Mouse (Mus musculus): ENCODE measurements around the gene BC028528.
A peak's percentile ranks its signal among the peaks of the same experiment; 100 is the strongest.
"Not testable (repeated sequence)": the region's sequence is repeated elsewhere in the genome, so short reads cannot be mapped to it uniquely, and the experiment has no call there.

The BC028528 gene

GRCm38 (mm10) chr3:95905146-95905939 is 13.5 kb upstream of the BC028528 start:
- DNase-seq (ENCODE audit: low spot score): peak; percentile 62

DNA sequence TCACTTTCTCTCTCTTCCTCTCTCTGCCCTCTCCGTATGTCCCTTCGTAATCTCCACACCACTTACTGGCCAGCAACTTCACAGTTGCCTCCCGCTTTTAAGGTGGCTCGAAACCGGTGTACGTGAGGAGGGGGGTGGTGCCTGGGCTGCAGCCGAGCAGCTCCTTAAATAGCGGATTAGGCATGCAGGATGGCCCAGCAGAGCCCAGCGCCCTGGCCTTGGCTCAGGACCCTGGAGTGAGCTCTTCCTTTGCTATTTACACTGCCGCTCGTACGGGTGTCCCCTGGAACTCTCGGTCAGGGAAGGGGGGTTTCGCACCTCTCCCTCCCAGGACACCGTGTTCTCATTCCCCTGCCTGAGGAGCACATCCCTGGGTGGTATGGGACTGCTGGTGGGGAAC is 12.8 kb upstream of the BC028528 start, which contains the start of gene Car14:
Car14 (minus strand) TSS at position 124 of the 400 bp plus-strand sequence.
- no peak for DNase-seq (ENCODE audit: low spot score)

DNA sequence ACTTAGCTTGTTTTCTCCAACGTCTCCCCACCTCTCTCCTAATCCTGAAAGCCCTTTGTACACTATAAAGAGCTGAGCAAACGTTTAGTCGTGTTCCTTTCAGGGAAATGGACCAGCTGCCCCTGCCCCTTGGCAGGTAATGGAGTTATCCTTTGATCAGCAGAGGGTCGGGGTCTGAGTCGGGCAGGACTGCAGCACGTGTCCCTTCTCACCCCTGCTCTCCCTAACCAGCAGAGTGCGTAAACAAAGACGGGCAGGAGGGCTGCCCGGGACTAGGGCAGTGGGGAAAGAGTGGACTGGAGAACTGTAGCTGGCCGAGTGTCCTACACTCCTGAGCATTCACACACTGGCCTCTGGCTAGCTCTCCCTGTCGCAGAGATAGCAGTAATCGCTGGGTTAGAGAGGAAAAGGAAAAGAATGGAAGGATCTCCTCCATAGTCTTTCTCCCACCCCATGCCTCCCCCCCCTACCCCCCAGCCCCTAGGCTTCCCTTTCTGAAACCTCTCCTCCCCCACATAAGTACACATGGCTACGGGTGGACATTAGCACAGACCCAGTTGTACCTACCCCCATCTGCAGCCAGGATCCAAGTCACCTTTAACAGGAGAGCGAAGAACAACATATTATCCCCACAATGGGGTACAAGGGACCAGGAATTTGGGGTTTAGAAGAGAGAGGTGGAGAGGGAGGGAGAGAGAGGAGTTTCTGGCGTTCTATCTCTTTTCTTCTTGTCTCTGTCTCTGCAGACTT is 12.1 kb upstream of the BC028528 start:
- no peak for DNase-seq (ENCODE audit: low spot score)

DNA sequence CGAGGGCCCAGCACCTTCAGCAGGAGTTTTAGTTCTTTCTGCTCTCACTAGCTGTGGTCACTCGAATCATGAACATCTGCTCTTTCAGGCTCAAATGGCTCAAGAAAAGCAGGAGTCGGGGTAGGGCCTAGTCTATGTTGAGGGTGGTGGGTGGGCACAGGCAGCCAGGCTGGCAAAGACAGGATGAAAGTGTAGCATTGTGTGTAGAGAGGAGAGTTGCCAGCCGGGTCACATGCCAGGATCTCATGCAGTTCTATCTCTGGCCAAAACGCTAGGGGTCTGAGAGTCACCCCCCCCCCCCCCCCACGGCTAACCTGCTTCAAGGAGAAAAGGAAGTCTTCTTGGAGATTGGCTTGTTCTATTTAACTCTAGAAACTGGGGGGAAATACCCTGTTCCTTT is 10.8 kb upstream of the BC028528 start:
- no peak for DNase-seq (ENCODE audit: low spot score)

DNA sequence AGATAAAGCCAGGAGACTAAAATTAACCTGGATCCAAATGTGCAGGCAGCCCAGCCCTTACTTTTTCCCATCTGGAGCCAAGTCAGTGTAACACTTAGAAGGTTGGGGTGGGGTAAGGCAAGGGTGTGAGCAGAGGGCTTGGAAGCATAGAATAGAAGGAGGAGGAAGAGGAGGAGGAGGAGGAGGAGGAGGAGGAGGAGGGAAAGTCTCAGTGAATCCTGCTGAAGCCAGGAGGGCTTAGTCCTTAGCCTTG is 10.5 kb upstream of the BC028528 start:
- no peak for DNase-seq (ENCODE audit: low spot score)

GRCm38 (mm10) chr3:95901616-95902372 is 10.0 kb upstream of the BC028528 start:
- no peak for DNase-seq (ENCODE audit: low spot score)

DNA sequence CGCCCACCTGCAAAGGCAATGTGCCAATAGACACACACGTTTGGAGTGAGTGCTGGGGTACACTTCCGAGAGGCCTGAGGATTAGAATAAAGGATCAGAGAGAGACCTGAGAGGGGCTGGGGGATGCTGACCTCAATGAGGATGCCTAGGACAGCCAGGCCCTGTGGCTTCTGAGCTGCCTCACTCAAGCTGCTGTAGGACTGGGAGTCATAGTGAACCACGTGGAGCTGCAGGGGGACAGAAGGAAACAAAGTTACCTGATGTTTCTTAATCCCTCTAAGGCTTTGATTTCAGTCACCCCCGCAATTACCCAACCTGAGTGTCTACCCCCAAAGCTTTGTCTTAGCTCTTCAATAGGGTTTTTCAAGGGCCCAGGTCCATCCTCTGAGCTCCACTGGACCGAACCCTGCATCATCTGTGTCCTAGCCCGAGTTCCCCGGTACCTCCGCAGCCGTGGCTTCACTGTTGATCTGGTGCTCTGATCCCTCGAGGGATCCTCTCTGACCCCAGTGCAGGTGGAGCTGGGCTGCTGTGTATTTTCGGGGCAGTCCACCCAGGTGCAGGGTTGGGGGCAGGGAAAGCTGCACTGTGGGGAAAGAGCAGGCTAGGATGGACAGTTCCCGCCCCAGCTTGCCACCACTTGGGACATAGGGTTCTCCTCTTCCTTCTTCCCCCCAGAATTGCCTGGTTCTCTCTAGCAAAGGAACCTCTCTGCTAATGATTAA is 8.2 kb upstream of the BC028528 start:
- no peak for DNase-seq (ENCODE audit: low spot score)

- not testable (repeated sequence) for DNase-seq (ENCODE audit: low spot score)
These were observed 3.7 kb upstream of the BC028528 start for GRCm38 (mm10) chr3:95895501-95895900.

DNA sequence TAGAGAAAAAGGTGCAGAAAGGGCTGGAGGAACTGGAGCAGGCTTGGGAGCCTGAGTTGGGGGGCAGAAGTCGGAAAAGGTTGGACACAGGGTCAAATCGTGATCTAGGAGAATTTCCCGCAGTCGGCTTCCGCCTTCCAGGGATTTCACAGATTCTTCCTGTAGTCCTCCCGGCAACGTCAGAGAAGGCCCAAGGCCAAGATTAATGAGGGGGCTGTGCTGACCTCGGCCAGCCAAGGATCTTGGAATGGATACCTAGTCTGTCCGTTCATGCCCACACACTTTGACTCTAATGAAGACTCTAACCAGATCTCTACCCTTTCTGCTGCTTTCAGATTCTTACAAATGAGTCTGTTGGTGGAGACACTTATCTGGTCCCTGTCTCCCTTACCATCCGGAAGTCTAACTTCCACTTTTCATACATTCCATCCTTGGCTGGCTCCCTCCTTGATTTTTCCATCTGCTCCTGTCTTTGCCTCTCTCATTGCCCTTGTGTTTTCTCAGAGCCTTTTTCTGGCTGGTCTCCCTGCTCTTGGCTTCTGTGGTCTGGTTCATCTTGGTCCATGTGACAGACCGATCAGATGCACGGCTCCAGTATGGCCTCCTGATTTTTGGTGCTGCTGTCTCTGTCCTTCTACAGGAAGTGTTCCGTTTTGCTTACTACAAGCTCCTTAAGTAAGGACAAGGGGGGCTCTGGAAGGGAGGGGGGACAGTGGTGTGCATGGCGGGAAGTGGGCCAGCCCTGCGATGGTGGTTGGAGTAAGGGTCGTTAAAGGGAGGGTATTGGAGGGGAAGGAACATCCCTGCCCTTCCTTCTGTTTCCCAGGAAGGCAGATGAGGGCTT is 2.7 kb upstream of the BC028528 start:
- peak; percentile 8 for DNase-seq (ENCODE audit: low spot score)

- DNase-seq (ENCODE audit: low spot score): peak; percentile 97
These were observed 2.0 kb upstream of the BC028528 start, which contains the start of gene Aph1a for GRCm38 (mm10) chr3:95893606-95894316. Gene Aph1a, plus strand, starts transcription at chr3:95893969.

DNA sequence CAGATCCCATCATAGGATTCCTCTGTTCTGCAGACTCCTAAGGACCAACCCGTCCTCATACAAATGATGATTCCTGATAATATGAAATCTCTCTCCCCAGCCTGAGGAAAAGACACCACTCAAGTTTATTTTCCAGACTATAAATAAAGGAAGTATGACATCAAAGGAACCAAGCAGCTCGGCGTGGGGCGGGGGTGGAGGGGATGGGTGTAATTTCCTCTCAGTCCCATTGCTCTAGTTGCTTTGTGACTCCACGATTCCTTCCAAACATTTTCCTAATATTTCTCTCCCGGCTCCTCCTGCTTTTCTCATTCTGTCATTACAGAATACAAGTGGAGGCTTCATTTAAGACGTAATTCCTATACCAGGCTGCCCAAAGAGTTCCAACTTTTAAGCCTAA is 1.3 kb upstream of the BC028528 start:
- no peak for DNase-seq (ENCODE audit: low spot score)

DNA sequence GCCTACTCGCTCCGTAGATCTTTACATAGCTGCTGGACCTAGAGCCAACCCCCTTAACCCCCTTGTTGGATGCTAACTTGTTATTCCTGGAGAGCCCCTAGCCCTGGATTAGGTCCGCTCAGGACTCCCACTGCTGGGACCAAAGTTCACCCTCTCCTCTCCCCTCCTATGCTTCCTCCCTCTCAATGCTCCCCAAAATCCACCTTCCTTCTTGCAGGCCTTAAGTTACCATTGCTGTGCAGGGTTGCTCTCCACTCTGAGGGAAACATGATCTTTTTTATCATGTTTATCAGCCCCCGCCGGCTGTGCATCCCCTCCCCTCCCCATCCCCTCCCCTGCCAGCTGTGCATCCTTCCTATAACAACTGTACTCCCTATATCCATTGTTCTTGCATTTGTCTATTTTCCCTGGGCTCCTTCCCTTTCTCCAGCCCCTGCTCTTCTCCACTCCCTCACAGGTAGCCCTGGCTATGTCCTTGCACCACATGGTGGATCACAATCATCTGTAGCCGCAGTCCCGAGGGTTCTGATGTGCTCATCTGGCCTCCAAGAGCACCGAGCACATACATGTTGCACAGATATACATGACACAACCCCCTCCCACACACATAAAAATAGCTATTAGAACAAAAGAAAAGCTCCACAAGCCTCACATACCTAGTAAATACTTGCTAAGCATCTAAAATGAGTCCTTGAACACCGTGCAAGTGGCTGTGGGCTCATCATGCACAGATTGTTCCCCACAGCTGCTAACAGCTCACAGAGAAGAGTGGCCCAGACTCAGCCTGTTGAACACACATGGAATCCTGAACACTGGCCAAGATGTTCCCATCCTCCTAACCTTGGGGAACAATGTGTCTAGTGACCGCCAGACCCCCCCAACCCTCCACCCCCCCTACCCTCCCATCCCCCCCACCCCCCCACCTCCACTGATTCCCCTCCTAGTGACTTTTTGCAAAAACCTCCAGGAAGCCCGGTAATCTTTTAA is 554 bp upstream of the BC028528 start:
- DNase-seq (ENCODE audit: low spot score): no peak

- no peak for DNase-seq (ENCODE audit: low spot score)
These were observed 2.1 kb downstream of the BC028528 start for GRCm38 (mm10) chr3:95889664-95890063.

DNA sequence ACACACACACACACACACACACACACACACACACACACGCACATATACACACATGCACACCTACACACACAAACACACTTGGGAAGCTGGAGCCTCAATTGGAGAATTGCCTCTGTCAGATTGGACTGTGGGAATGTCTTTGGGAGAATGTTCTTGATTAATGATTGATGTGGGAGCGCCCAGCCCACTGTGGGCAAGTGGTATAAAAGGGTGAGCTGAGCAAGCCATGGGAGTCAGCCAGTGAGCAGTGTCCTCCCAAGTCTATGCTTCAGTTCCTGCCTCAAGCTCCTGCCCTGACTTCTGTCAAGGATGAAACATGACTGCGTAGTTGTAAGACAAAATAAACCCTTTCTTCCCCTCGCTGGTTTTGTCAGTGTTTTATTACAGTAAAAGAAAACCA is 4.2 kb downstream of the BC028528 start:
- DNase-seq (ENCODE audit: low spot score): no peak

GRCm38 (mm10) chr3:95884400-95884799 is 7.4 kb downstream of the BC028528 start:
- DNase-seq (ENCODE audit: low spot score): no peak

DNA sequence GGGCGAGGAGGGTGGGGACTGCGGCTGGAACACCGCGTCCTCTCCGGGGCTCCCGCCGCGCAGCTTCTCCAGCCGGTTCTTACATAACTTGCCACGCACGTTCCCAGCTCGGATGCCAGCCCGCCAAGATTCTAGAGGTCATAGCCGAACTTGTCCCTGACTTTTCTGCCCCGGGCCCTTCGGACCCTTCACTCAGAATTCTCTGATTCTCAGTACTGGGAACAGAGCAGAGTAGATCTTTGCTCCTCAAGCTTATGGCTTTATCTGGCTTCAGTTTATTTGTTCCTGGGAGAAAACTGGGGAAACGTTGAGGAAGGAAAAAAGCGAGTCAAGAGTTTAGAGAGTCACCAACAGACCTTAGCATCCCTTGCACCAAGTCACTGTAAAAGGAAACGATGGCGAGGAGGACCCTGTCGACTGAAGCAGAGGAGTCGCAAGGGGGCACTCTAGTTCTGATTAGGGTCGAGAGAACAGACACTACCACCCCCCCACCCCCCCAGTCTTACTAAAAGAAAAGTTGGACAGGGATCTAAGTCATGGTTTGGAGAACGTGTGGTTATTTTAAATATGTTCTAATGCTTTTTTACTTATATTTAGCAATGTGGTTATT is 8.9 kb downstream of the BC028528 start:
- peak; percentile 59 for DNase-seq (ENCODE audit: low spot score)

- peak; percentile 92 for DNase-seq (ENCODE audit: low spot score)
These were observed 9.6 kb downstream of the BC028528 start, which contains the start of gene Ciart for GRCm38 (mm10) chr3:95881979-95882815. Gene Ciart, minus strand, starts transcription at chr3:95882251.

DNA sequence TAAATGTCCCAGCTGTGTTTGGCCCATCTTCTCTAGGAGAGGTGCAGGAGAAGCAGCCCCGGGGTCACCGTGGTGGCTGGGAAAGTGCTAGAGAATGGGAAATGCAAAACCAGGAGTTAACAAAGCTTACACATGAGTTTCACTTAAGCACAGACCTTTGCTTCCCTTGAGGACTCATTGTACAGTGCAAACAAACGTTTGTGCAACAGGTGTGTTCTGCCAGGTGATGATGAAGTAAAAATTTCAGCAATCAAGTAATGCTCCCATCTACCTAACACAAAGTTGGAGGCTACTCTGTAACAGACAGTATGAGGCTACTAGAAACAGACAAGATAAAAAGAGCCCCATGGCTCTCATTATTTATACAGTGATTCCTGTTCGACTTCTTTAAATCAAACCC is 12.7 kb downstream of the BC028528 start:
- no peak for DNase-seq (ENCODE audit: low spot score)

Measured in T-cell, adult 2 months (primary cell).